Mouse (Mus musculus) bone marrow macrophage, adult 2 months (primary cell): ENCODE data around the gene Plekha4. TPM values are rescaled to one million over a fixed set of nuclear protein-coding genes. Genes with fewer than 3 reads are reported as not detected.
A peak's percentile ranks its signal among the peaks of the same experiment; 100 is the strongest.
"Not testable (repeated sequence)": the region's sequence is repeated elsewhere in the genome, so short reads cannot be mapped to it uniquely, and the experiment has no call there.

Source experiments
- H3K27ac ChIP-seq: 2 replicates; pipeline ENCODE4 v1.5.1; 2012; ENCODE audit warnings: low read depth, low read length; ENCODE audit not compliant: insufficient read depth
- H3K4me1 ChIP-seq: 2 replicates; pipeline ENCODE4 v1.6.1; 2012; ENCODE audit warnings: low read length; ENCODE audit not compliant: control insufficient read depth, insufficient read depth
- H3K4me3 ChIP-seq: 2 replicates; pipeline ENCODE4 v1.5.1; 2012; ENCODE audit warnings: mild to moderate bottlenecking, low read length, moderate library complexity; ENCODE audit not compliant: insufficient read depth
- CTCF ChIP-seq: IDR thresholded peaks from 2 replicates; pipeline ENCODE4 v1.5.1; 2012; ENCODE audit warnings: low read depth, mild to moderate bottlenecking, low read length, moderate library complexity
- POLR2A ChIP-seq: IDR thresholded peaks from 2 replicates; pipeline ENCODE4 v1.6.1; 2012; ENCODE audit warnings: mild to moderate bottlenecking, low read depth, low read length, borderline replicate concordance
- polyA plus RNA-seq: library from polyadenylated mRNA; stranded (reverse); fragments of >200 nt; gene quantifications from 2 replicates; pipeline ENCODE4 v1.2.4, GENCODE M21; 2012; ENCODE audit not compliant: missing spikeins, insufficient read depth, insufficient read length

The Plekha4 gene
- polyA plus RNA-seq, 1 experiment: 1.6 TPM

DNA sequence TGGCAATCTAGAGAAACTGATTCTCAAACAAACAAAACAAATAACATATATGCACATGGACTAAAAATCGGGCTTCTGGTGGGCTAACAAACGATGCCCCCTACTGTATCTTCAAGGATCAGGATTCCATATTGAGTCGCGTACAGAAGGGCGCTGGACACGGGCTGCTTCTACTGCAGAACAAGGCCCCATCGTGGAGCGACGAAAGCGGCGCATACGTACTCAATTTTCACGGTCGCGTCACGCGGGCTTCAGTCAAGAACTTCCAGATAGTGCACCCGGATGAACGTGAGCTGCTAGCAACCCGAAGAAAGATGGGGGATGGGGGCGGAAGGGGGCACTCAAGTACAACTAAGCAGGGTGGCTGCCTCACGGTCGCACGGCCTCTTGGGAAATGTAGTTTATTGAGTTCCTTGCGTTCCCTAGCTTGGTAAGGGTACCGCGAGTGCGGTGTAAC, 4.4 kb upstream of the Plekha4 start:
- Histone ChIP-seq H3K27ac (peak overlapping the region; percentile 70), H3K4me3 (peak overlapping the region; percentile 66), H3K4me1 (peaks cover 7% of the 10 kb centered on the region)
- TF ChIP-seq CTCF (peak; percentile 33; the same call in 1 of the 2 replicates), POLR2A (no peak)

DNA sequence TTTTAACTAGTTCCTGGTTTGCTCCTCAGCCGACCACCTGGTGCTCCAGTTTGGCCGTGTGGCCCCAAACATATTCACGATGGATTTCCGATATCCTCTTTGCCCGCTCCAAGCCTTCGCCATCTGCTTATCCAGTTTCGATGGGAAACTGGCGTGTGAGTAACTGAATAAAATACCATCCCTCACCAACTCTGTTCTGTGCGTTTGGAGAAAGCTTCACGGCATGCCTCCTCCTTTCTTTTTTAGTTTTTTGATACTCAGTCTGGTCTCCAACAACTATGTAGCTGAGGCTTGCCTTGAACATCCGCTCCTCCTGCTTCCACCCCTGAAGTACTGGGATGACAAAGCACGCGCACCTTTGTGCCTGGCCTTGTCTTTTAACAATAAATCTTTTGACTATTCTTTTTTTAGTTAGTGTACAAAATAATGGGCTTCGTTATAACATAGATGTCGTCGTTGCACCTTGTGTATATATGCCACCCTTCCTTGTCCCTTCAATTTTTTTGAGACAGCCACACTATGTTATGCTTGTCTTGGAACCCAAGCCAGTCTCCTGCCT, 3.9 kb upstream of the Plekha4 start:
- TF ChIP-seq CTCF (no peak), POLR2A (no peak)
- peak overlapping the region; percentile 66 for H3K4me3 ChIP-seq
- H3K27ac ChIP-seq: no peak overlapping the region

DNA sequence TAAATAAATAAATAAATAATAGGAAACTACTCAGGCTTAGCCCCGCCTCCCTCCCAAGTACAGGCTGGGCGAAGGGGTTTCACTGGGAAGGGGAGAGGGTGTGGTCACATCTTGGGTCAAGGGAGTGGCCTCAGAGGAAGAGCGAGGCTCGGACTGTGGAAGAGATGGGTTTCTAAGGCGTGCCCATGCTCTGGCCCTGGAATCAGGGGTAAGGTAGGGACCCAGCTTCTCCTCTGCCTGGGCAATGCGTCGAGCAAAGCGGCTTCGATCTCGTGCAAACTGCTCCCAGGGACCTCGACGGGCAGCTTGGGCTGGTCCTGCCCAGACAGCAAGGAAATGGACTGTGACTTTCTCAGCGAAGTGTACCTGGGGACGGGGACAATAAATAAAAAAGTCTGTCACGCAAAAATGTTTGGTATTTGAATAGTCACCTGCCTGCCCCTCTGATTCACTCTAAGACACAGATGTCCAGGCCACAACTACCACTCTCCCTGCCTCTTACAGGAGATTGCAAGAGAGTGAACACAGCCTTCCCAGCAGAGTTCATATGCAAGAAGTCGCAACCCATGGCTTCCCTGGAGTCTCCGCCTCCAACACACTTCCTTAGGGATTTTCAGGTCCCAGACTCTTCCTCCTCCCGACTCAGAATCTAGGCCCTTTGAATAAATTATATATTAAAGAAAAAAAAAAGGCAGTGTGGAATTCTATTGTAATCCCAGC, 3.0 kb upstream of the Plekha4 start:
- TF ChIP-seq POLR2A (no peak), CTCF (no peak)
- peak overlapping the region; percentile 12; the same call in 1 of the 2 replicates for H3K27ac ChIP-seq
- H3K4me3 ChIP-seq: peak overlapping the region; percentile 52
- H3K4me1 ChIP-seq: peaks cover 15% of the 10 kb centered on the region

More for the DNA sequence above, 3.9 kb upstream of the Plekha4 start:
- H3K4me1 ChIP-seq: peaks cover 10% of the 10 kb centered on the region

DNA sequence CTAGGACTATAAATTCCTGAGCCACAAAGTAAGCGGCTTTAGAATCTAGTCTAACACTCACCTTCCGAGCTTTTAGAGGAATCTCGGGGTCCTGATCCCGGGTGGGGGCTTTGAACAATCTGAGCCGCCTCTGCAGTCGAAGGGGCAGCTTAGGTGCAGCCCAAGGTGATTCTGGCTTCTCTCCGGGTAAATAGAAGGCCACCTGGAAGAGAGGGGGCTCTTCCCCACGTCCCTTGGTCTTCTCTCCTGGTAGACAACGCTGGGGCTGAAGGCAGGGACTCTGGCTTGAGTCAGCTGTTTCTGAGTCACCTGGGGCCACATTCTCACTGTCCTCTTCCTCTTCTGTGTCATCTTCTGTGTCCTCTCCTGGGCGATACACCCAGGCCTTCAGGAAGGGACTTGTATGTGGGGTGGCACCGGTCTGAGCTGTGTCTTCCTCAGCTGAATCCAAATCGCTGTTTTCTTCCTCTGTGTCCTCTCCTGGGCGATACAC, 2.4 kb upstream of the Plekha4 start:
- peak overlapping the region; percentile 52 for H3K4me3 ChIP-seq
- peak overlapping the region; percentile 12 for H3K27ac ChIP-seq
- TF ChIP-seq CTCF: no peak
- TF ChIP-seq POLR2A: no peak
- peaks cover 19% of the 10 kb centered on the region for H3K4me1 ChIP-seq

DNA sequence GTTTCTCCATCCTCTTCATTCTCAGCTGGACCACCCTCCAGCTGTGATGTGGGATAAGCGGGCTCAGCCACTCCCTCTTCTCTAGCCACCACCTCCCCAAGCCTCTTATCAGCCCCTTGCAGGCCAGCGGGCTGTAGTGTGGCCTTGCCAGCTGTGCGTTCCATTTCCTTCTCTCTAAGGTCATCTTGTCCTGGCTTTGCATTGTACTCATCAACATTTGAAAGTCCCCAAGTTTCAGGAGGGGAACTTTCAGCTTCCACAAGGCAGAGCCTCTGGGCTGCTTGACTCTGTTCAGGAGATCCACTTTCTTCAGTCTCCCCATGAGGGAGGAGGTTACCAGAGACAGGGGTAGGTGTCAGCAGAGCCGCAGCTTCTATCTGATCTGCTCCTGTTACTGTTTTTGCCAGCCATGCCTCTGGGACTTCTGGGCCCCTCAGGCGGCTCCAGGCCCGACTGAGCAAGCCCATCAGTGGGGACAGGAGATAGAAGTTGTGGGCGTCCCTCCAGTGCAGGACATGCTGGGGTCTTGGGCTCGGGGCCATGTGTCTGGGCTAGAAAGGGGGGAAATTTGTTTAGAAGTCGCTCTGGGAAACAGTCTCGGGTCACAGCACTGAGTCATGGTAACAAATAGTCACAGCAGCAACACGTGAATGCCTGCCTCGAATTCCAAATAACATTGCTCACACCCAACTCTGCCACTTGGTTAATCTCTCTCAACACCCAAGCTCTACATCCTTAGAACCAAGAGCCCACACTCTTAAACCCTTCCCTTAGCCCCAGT, 1.1 kb upstream of the Plekha4 start:
- Histone ChIP-seq H3K4me1 (peaks cover 31% of the 10 kb centered on the region), H3K4me3 (peak overlapping the region; percentile 77), H3K27ac (peak overlapping the region; percentile 55)
- TF ChIP-seq CTCF (no peak), POLR2A (no peak)

DNA sequence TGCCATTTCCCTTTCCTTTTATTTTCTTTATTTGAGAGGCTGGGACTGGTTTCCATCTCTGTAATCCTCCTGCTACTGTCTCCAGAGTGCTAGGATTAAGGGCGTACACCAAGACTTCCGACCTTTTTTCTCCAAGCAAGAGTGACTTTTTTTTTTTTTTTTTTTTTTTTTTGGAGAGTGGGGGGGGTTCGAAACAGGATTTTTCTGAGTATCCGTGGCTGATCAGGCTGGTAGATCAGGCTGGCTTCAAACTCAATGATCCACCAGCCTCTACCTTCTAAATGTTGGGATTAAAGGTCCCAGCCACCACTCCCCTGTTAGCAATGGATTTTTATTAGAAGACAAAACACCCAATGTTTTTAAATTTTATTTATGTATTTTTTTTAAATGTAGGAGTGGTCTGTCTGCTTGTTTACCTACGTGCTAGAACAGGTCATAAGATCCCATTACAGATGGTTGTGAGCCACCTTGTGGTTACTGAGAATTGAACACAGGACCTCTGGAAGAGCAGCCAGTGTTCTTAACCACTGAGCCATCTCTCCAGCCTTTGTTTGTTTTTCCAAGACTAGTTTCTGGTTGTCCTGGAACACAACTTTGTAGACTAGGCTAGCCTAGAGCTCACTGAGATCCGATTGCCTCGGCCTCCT, 467 bp downstream of the Plekha4 start:
- Histone ChIP-seq H3K4me3 (peak overlapping the region; percentile 77), H3K4me1 (peaks cover 31% of the 10 kb centered on the region), H3K27ac (peak overlapping the region; percentile 74)
- TF ChIP-seq POLR2A (no peak), CTCF (no peak)

DNA sequence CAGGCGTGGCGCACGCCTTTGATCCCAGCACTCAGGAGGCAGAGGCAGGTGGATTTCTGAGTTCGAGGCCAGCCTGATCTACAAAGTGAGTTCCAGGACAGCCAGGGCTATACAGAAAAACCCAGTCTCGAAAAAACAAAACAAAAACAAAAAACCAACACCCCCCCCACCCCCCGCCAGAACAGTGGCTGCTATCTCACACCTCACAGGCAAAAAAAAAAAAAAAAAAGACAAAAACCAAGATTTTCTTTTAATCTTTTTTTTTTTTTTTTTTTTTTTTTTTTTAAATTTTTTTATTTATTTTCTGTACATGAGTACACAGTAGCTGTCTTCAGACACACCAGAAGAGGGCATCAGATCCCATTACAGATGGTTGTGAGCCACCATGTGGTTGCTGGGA, 1.0 kb downstream of the Plekha4 start:
- not testable (repeated sequence) for H3K4me3 ChIP-seq
- Histone ChIP-seq H3K27ac (peak overlapping the region; percentile 74; the same call in 1 of the 2 replicates), H3K4me1 (peaks cover 30% of the 10 kb centered on the region)

DNA sequence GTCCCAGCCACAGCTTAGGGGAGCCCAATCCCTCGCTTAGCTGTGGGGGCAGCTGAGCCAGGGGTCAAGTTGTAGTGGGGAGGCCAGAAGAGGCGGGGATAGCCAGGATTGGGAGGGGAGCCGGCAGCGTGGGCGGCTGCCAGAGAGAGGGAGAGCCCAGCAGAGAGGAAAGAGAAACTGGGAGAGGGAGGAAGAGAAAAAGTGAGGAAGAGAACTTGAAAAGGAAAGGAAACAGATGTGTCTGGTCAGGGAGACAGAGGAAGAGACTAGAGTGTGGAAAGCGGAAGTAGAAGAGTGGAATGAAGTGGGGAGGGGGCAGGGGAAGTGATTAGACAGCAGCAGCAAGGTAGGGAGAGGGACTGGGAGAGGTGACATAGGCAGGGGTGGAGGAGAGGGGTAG, 3.3 kb downstream of the Plekha4 start:
- H3K4me3 ChIP-seq: peak overlapping the region; percentile 18; the same call in 1 of the 2 replicates
- H3K27ac ChIP-seq: peak overlapping the region; percentile 76
- no peak for TF ChIP-seq POLR2A
- no peak for TF ChIP-seq CTCF

DNA sequence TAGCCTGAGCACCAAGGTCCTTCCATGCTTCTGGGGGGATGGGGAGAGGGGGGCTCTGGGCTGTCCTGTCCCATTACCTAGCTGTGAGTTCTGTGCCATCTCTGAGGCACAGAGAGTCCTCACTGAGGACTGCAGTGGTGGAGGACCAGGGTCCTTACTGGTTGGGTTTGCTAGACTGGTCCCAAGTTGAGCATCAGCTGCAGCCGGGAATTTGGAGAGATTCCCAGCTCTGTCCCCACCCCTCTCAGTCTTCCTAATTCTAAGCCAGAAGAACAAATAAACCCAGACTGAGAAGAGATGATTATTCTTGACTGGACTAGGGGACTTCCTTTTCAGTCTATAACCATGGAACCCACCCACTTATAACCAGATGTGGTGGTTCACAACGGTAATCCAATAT, 4.5 kb downstream of the Plekha4 start:
- TF ChIP-seq POLR2A (no peak), CTCF (no peak)
- no peak overlapping the region for H3K27ac ChIP-seq
- no peak overlapping the region for H3K4me3 ChIP-seq
- peaks cover 31% of the 10 kb centered on the region for H3K4me1 ChIP-seq

More for the DNA sequence above, 3.3 kb downstream of the Plekha4 start:
- peaks cover 25% of the 10 kb centered on the region for H3K4me1 ChIP-seq

DNA sequence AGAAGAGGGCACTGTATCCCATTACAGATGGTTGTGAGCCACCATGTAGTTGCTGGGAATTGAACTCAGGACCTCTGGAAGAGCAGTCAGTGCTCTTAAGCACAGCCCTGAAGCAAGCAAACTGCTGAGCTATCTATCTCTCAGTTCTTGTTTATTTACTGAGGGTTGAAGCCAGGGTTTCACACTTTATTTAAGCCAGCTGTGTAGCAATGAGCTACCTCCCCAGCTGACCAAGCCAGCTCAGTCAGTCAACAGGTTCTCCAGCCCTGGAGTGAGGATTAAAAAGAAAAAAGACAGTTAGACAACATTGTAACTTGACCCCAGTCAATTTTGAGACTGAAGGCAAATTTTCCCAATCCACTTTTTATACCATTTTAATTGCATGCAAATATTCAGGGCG, 9.5 kb downstream of the Plekha4 start:
- Histone ChIP-seq H3K27ac (peak overlapping the region; percentile 97), H3K4me3 (no peak overlapping the region), H3K4me1 (peaks cover 12% of the 10 kb centered on the region)
- no peak for TF ChIP-seq CTCF
- no peak for TF ChIP-seq POLR2A
